Mouse (Mus musculus) cerebellum, adult 9-11 months (tissue): ENCODE measurements around the gene Ptma.

Experiments used
- DNase-seq: peaks from one replicate; pipeline ENCODE4 v3.0.0; 2022

The Ptma gene

GRCm38 (mm10) chr1:86551877-86552276 is 25.4 kb downstream of the Ptma start:
- no peak for DNase-seq

GRCm38 (mm10) chr1:86555665-86556064 is 29.1 kb downstream of the Ptma start:
- no peak for DNase-seq

GRCm38 (mm10) chr1:86557872-86558271 is 31.3 kb downstream of the Ptma start:
- no peak for DNase-seq

GRCm38 (mm10) chr1:86559232-86559631 is 32.7 kb downstream of the Ptma start:
- DNase-seq: no peak

- DNase-seq: no peak
These were observed 36.1 kb downstream of the Ptma start for GRCm38 (mm10) chr1:86562663-86563062.

- DNase-seq: no peak
These were observed 41.9 kb downstream of the Ptma start for GRCm38 (mm10) chr1:86568409-86568808.

DNA sequence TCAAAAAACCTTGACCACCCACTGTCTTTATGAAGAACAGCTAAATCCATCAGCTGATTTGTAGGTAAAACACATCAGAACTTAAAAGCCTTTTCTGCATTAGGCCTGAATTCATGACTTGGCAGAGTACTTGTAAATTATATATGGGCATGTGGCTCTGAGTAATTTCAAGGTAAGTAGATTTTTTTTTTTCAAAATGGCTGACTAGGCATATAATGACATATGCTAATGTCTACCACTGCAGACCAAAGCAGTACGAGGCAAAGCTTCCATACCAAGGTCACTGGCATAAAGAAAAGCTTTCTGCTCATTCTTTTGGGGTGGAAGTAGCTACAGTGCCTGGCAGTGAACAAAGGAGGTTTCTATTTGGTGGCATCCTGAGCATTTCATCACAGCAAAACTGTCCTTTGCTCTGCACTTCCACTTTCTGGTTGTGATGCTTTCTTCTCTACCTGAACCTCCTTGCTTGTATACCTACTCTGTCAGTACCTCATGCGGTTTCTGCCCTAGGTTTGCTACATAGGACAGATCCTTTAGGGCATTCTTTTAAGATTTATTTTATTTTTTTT is 42.9 kb downstream of the Ptma start:
- no peak for DNase-seq

- no peak for DNase-seq
These were observed 44.9 kb downstream of the Ptma start for GRCm38 (mm10) chr1:86571381-86571780.

DNA sequence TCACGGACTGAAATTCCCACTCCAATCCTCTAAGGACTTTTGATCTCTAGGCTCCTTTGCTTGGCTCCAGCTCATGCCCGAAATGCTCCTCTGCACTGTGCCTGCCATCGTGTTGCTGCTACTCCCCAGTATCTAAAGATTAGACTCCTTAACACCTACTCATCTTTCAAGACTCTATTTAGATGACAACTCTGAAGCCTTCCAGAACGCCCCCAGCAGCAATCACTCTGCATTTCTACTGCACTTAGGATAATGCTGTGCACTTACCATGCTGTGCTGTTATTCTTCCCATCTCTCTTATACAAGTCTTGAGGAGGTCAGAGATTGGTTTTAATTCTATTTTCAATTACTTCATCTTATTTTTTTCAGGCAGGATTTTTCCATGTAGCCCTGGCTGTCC is 45.4 kb downstream of the Ptma start:
- no peak for DNase-seq
